Mouse (Mus musculus) kidney, adult 2 months (tissue): ENCODE data around the gene Fbxl20. TPM values are rescaled to one million over a fixed set of nuclear protein-coding genes. Genes with fewer than 3 reads are reported as not detected.

ENCODE experiments used
- DNase-seq: peaks from one replicate; pipeline ENCODE4 v3.0.0; 2021
- H3K27ac ChIP-seq: fragments of 200-500 bp; 2 replicates; pipeline ENCODE4 v1.5.1; 2012; ENCODE audit warnings: low read depth, low read length, control low read depth, inconsistent platforms; ENCODE audit not compliant: insufficient read depth
- H3K27me3 ChIP-seq: fragments of 200-500 bp; replicated peaks from 2 replicates; pipeline ENCODE4 v1.6.1; 2012; ENCODE audit warnings: mild to moderate bottlenecking, moderate library complexity, low read length, inconsistent platforms; ENCODE audit not compliant: control insufficient read depth, insufficient read depth
- H3K36me3 ChIP-seq: fragments of 200-500 bp; 2 replicates; pipeline ENCODE4 v1.6.1; 2012; ENCODE audit warnings: mild to moderate bottlenecking, moderate library complexity, low read length, inconsistent platforms; ENCODE audit not compliant: control insufficient read depth, insufficient read depth
- H3K4me1 ChIP-seq: fragments of 200-500 bp; 2 replicates; pipeline ENCODE4 v1.6.1; 2011; ENCODE audit warnings: low read length; ENCODE audit not compliant: control insufficient read depth, insufficient read depth
- H3K4me3 ChIP-seq: fragments of 200-500 bp; 2 replicates; pipeline ENCODE4 v1.5.1; 2011; ENCODE audit warnings: mild to moderate bottlenecking, low read depth, low read length, control low read depth; ENCODE audit not compliant: insufficient read depth
- CTCF ChIP-seq: fragments of 200-500 bp; conservative IDR thresholded peaks from 2 replicates; pipeline ENCODE4 v1.5.1; 2011; ENCODE audit warnings: low read depth, mild to moderate bottlenecking, control low read depth, low read length, moderate library complexity, mixed read lengths; ENCODE audit not compliant: insufficient read depth, insufficient read length
- POLR2A ChIP-seq: fragments of 200-500 bp; IDR thresholded peaks from one replicate; pipeline ENCODE4 v1.6.1; 2011; ENCODE audit warnings: low read depth, low read length, control low read depth
- WGBS: fragments of 180-500 bp; shearing (Covaris S2); methylation state at CpG from one replicate; pipeline ENCODE4 v1.1.7; 2018; 5-methylcytosine and 5-hydroxymethylcytosine counted together
- polyA plus RNA-seq: library from polyadenylated mRNA; depleted of rRNA; stranded (reverse); fragments of >200 nt; gene quantifications from 2 replicates; pipeline ENCODE4 v1.2.3, GENCODE M21; 2012

The Fbxl20 gene
- polyA plus RNA-seq, 1 experiment = 15.3 TPM

DNA sequence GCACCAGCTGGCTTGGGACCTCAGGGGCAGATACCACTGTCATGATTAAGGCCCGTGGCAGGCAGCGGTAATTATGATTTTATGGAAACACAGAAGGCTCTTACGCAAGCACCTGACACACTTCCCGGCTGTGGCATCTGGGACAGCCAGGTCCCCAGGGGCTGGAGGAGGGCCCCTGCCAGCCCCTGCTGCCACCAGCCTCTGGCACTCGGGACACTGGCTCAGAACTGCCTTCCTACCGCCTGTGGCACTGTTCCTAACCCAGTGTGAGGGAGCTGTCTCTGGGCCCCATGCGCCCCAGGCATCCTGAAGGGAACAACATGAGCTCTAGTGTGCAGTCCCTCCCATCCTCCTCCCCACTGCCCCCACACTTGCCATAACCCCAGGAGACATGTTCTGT, 90.5 kb downstream of the Fbxl20 start:
- TF ChIP-seq POLR2A = no peak
- no peak for TF ChIP-seq CTCF
- no peaks in the 10 kb centered on the region for H3K4me1 ChIP-seq
- WGBS = 70% methylated on average over 7 of the region's 7 CpGs
- no peaks in the 10 kb centered on the region for H3K27me3 ChIP-seq
- H3K27ac ChIP-seq = no peak overlapping the region
- no peak for DNase-seq
- no peaks in the 10 kb centered on the region for H3K36me3 ChIP-seq
- H3K4me3 ChIP-seq = no peak overlapping the region

DNA sequence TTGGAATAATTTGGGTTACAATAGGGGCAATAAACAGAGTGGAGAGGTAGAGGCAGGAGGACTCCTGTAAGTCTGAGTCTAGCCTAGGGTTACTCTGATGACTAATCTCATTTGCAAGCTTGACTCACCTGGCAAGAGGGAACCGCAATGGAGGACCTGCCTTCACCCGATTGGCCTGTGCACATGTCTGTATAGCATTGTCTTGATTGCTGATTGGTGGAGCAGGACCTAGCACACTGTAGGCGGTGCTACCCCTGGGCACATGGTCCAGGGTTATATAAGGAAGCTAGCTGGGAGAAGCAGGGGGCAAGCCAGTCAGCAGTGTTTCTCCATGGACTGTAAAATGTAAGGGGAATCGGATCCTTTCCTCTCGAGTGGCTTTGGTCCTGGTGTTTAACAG, 92.2 kb downstream of the Fbxl20 start:
- TF ChIP-seq CTCF (no peak), POLR2A (no peak)
- Histone ChIP-seq H3K36me3 (no peaks in the 10 kb centered on the region), H3K27ac (no peak overlapping the region), H3K4me1 (no peaks in the 10 kb centered on the region), H3K4me3 (no peak overlapping the region), H3K27me3 (no peaks in the 10 kb centered on the region)
- DNase-seq = peak; percentile 23
- WGBS = 82% methylated on average over 5 of the region's 5 CpGs

DNA sequence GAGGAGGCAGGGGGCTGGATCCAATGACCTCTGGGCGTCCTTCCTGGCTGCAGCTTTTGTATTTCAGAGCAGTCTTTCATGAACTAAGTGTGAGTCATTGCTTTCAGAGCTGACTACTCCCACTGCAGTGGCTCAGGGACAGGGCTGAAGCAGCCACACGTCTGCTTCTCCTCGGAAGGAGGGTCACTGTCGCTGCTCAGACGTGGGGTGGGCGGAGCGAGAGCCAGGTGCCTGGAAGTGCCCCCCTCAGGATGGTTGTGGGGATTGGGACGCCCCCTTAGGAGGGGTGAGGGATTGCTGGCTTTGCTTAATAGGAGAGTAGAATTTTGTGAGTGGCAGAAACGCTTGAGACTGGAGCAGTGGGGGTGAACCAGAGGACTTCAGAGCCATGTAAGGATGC, 92.7 kb downstream of the Fbxl20 start:
- Histone ChIP-seq H3K36me3 (no peaks in the 10 kb centered on the region), H3K27ac (no peak overlapping the region), H3K27me3 (peaks cover 1% of the 10 kb centered on the region; the same call in 1 of the 2 replicates), H3K4me1 (no peaks in the 10 kb centered on the region), H3K4me3 (no peak overlapping the region)
- no peak for DNase-seq
- no peak for TF ChIP-seq CTCF
- WGBS = 13% methylated on average over 9 of the region's 9 CpGs

DNA sequence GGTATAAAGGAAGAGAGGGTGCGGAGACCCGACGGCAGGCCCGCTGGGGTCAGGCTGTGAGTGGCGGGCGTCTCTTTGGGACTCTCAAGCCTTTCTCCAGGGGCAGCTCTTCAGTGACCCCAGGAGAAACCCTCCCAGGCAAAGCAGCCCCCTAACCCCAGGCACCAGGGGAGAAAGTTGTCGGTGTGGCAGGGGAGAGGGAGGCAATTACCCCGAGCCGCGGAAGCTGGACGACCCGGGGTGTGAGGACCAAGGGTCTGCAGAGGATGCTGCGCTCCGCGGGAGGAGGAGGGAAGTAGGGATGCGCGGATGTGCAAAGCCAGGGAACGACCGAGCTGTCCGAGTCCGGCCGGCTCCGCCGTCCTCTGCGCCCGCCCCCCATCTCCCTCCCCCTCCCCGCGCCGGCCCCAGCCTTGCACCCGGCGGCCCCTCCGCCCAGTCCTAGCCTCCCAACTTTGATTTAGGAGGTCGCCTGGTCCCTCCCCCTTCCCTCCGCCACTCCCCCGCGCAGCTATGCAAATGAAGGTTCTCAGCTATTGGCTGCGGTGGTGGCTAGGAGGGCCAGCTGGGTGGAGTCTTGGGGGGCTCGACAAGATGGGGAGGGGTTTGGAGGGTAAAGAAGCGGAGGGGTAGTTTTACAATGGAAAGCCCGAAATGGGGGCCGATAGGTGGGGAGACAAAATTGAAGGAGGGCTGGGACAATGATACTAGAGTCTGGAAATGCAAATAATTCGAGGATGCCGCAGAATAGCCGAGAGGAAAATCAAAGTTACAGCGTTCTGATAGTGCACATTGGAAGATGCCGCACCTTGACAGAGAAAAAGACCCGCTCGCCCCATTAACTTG, 97.0 kb downstream of the Fbxl20 start, which contains the start of gene Stac2:
TSS of gene Stac2 (minus strand) at position 474 of the 846 bp plus-strand sequence.
- Histone ChIP-seq H3K27ac (no peak within 1 kb of the TSS), H3K27me3 (peaks cover 1% of the 10 kb centered on the region; the same call in 1 of the 2 replicates), H3K36me3 (no peaks in the 10 kb centered on the region), H3K4me1 (no peaks in the 10 kb centered on the region), H3K4me3 (peak within 1 kb of the TSS; percentile 38; the same call in 1 of the 2 replicates)
- peak; percentile 77 for DNase-seq
- TF ChIP-seq POLR2A (no peak), CTCF (no peak)
- WGBS = 4% methylated on average over 42 of the region's 48 CpGs

DNA sequence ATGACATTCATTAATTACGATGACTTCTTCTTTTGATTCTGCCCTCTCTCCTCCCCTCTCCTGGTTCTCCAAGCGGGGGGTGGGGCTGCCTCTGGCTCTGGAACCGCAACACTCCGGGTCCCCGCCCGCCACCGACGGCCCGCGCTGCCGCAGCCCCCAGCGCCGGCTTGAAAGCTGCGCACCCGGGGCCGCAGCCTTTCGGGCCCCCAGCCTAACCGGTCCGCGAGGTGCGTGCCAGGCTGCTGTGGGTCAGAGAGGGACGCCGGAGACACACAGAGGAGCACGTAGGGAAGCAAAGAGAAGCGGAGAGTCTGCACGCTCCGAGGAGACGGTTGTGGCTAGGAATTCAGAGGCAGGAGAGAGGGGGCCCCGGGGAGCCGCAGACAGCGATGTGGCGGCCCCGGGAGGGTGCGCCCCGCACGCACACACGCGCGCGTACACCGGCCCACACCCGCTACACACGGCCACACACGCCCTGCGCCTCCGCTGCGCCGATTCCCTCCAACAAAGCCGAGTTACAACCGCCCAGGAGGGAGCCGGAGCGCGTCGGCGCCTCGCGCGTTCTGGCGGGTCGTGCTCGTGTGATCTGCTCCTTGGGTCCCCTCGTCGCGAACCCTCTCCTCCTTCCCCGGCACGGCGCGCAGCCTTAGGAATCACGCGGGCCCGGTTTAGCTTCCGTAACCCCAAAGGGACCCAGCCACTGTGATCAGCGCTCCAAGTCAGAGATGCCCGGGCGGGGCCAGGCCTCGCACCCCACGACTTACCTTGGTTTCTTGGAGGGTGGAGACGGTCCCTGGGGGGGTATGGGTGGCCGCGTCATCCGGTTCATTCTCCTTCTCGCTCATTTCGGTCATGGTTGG, 97.8 kb downstream of the Fbxl20 start:
- DNase-seq = no peak
- H3K27ac ChIP-seq = no peak overlapping the region
- TF ChIP-seq POLR2A = no peak
- H3K27me3 ChIP-seq = peaks cover 1% of the 10 kb centered on the region; the same call in 1 of the 2 replicates
- WGBS = under 1% methylated on average over 83 of the region's 83 CpGs
- H3K36me3 ChIP-seq = no peaks in the 10 kb centered on the region
- H3K4me1 ChIP-seq = no peaks in the 10 kb centered on the region
- peak overlapping the region; percentile 2; the same call in 1 of the 2 replicates for H3K4me3 ChIP-seq

DNA sequence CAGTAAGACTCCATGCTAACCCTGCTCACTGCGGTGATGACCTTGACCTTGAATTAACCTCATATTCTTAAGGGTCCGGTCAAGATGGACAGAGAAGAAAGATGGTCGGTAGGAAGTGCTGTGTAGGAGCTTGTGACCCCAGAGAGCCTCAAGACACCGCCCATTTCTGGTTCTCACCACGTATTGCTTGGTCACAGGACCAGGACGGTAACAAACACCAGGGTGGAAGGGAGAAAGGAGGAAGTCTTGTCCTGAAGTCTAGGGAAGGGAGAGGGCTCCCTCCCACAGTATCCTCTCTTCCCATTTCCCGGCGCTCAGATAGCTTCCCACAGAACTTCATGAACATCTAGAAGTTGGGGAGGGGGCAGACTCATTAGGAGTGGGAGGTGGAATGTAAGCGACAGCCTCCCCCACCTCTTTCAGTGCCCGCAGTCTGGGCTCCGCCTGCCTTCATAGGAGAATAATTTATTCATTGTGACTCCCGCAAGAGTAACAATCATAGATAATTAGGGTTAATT, 98.5 kb downstream of the Fbxl20 start:
- 12% methylated on average over 12 of the region's 12 CpGs for WGBS
- H3K4me3 ChIP-seq = no peak overlapping the region
- DNase-seq = no peak
- TF ChIP-seq CTCF (no peak), POLR2A (no peak)
- no peak overlapping the region for H3K27ac ChIP-seq
- peaks cover 1% of the 10 kb centered on the region; the same call in 1 of the 2 replicates for H3K27me3 ChIP-seq
- no peaks in the 10 kb centered on the region for H3K4me1 ChIP-seq
- no peaks in the 10 kb centered on the region for H3K36me3 ChIP-seq
